Mouse (Mus musculus) cortical plate, adult 2 months (tissue): ENCODE data around the gene Tlr9.

Experiments used
- CTCF ChIP-seq: fragments of 200-500 bp; IDR thresholded peaks from 2 replicates; pipeline ENCODE4 v1.5.1; 2011; ENCODE audit warnings: mild to moderate bottlenecking, control low read depth, low read length; ENCODE audit not compliant: insufficient read depth; ENCODE audit errors: extremely low read depth
- POLR2A ChIP-seq: fragments of 200-500 bp; IDR thresholded peaks from 2 replicates; pipeline ENCODE4 v1.6.1; 2011; ENCODE audit warnings: mild to moderate bottlenecking, low read length, control low read depth; ENCODE audit not compliant: insufficient read depth; ENCODE audit errors: extremely low read depth

GRCm38 (mm10) chr9:106201895-106202294 is 20.5 kb upstream of the Tlr9 start:
- no peak for TF ChIP-seq CTCF
- TF ChIP-seq POLR2A: no peak
